Mouse (Mus musculus) neural tube, embryonic 12.5 days (tissue): ENCODE measurements at regions not wholly inside any gene's neighbourhood (a gene's known extent, or its start where the extent isn't known, plus 50 kb on each side); places are given as distances from the start of the nearest gene placed in this dataset.
"Not testable (repeated sequence)": the region's sequence is repeated elsewhere in the genome, so short reads cannot be mapped to it uniquely, and the experiment has no call there.

Source experiments
- ATAC-seq: fragments of 200-750 bp; cut with Nextera tagmentation; 2 replicates; pipeline ENCODE4 v1.8.0; 2017; ENCODE audit warnings: low read depth, mild to moderate bottlenecking, moderate TSS enrichment, moderate library complexity; ENCODE audit not compliant: low FRiP score
- H3K27ac ChIP-seq: fragments of 300-500 bp; sonication (generic); 2 replicates; pipeline ENCODE4 v1.5.1; 2016
- H3K27me3 ChIP-seq: fragments of 300-500 bp; sonication (generic); replicated peaks from 2 replicates; pipeline ENCODE4 v1.6.1; 2016; ENCODE audit warnings: mild to moderate bottlenecking
- H3K36me3 ChIP-seq: fragments of 300-500 bp; sonication (generic); 2 replicates; pipeline ENCODE4 v1.6.1; 2016; ENCODE audit warnings: mild to moderate bottlenecking
- H3K4me1 ChIP-seq: fragments of 300-500 bp; sonication (generic); 2 replicates; pipeline ENCODE4 v1.6.1; 2016
- H3K4me2 ChIP-seq: fragments of 300-500 bp; sonication (generic); replicated peaks from 2 replicates; pipeline ENCODE4 v1.6.1; 2016; ENCODE audit warnings: mild to moderate bottlenecking
- H3K4me3 ChIP-seq: fragments of 300-500 bp; sonication (generic); 2 replicates; pipeline ENCODE4 v1.5.1; 2016
- H3K9ac ChIP-seq: fragments of 300-500 bp; sonication (generic); 2 replicates; pipeline ENCODE4 v1.6.1; 2016; ENCODE audit warnings: mild to moderate bottlenecking
- H3K9me3 ChIP-seq: fragments of 300-500 bp; sonication (generic); 2 replicates; pipeline ENCODE4 v1.6.1; 2016; ENCODE audit warnings: mild to moderate bottlenecking
- WGBS: fragments of 180-500 bp; shearing (Covaris S2); methylation state at CpG from one replicate; pipeline ENCODE4 v1.1.7; 2016; 5-methylcytosine and 5-hydroxymethylcytosine counted together

GRCm38 (mm10) chr2:92809681-92810323 is 105.1 kb upstream of the Syt13 start:
- WGBS, result 85% methylated on average over 4 of the region's 4 CpGs

GRCm38 (mm10) chr2:92810956-92811355 is 103.9 kb upstream of the Syt13 start:
- not testable (repeated sequence) for H3K27me3 ChIP-seq, H3K4me3 ChIP-seq, H3K9me3 ChIP-seq, H3K4me2 ChIP-seq, H3K36me3 ChIP-seq, ATAC-seq, H3K9ac ChIP-seq, H3K27ac ChIP-seq
- 17% methylated on average over 6 of the region's 6 CpGs for WGBS
- H3K4me1 ChIP-seq, result peaks cover 17% of the 10 kb centered on the region

More at GRCm38 (mm10) chr2:92809681-92810323, 105.1 kb upstream of the Syt13 start:
- Histone ChIP-seq H3K27ac (no peak overlapping the region), H3K4me2 (no peak overlapping the region), H3K9ac (no peak overlapping the region), H3K9me3 (no peaks in the 10 kb centered on the region), H3K4me1 (peaks cover 17% of the 10 kb centered on the region), H3K27me3 (0 out of 2 replicates have a peak, but pooled peaks cover 6% of the 10 kb centered on the region), H3K36me3 (no peaks in the 10 kb centered on the region), H3K4me3 (no peak overlapping the region)
- no peak for ATAC-seq

GRCm38 (mm10) chr2:92813028-92813427 is 101.9 kb upstream of the Syt13 start:
- Histone ChIP-seq H3K27ac (no peak overlapping the region), H3K9ac (no peak overlapping the region), H3K27me3 (0 out of 2 replicates have a peak, but pooled peaks cover 6% of the 10 kb centered on the region), H3K4me3 (no peak overlapping the region), H3K4me1 (peaks cover 4% of the 10 kb centered on the region), H3K9me3 (no peaks in the 10 kb centered on the region), H3K4me2 (no peak overlapping the region), H3K36me3 (no peaks in the 10 kb centered on the region)
- WGBS, result 74% methylated on average over 11 of the region's 11 CpGs
- ATAC-seq, result no peak

GRCm38 (mm10) chr2:92819586-92819985 is 95.3 kb upstream of the Syt13 start:
- Histone ChIP-seq H3K4me3 (no peak overlapping the region), H3K4me2 (no peak overlapping the region), H3K36me3 (no peaks in the 10 kb centered on the region), H3K27me3 (no peaks in the 10 kb centered on the region), H3K27ac (no peak overlapping the region), H3K4me1 (0 out of 2 replicates have a peak, but pooled peaks cover under 1% of the 10 kb centered on the region), H3K9me3 (no peaks in the 10 kb centered on the region), H3K9ac (no peak overlapping the region)
- no peak for ATAC-seq
- 70% methylated on average over 6 of the region's 6 CpGs for WGBS

- H3K27ac ChIP-seq, result no peak overlapping the region
- ATAC-seq, result no peak
Observed at GRCm38 (mm10) chr2:92824325-92824724, 90.6 kb upstream of the Syt13 start.

GRCm38 (mm10) chr2:92825395-92825794 is 89.5 kb upstream of the Syt13 start:
- no peaks in the 10 kb centered on the region for H3K9me3 ChIP-seq
- WGBS, result 30% methylated on average over 6 of the region's 6 CpGs
- H3K4me3 ChIP-seq, result no peak overlapping the region
- no peak overlapping the region for H3K27ac ChIP-seq
- no peaks in the 10 kb centered on the region for H3K36me3 ChIP-seq
- H3K4me1 ChIP-seq, result peaks cover 10% of the 10 kb centered on the region
- no peaks in the 10 kb centered on the region for H3K27me3 ChIP-seq
- H3K4me2 ChIP-seq, result 0 out of 2 replicates have a peak overlapping the region, but pooled peaks have one; percentile 2
- ATAC-seq, result no peak
- H3K9ac ChIP-seq, result no peak overlapping the region

More at GRCm38 (mm10) chr2:92824325-92824724, 90.6 kb upstream of the Syt13 start:
- H3K4me1 ChIP-seq, result peaks cover 10% of the 10 kb centered on the region
- H3K36me3 ChIP-seq, result no peaks in the 10 kb centered on the region
- no peaks in the 10 kb centered on the region for H3K9me3 ChIP-seq
- H3K4me2 ChIP-seq, result no peak overlapping the region
- H3K27me3 ChIP-seq, result no peaks in the 10 kb centered on the region
- H3K9ac ChIP-seq, result no peak overlapping the region
- 91% methylated on average over 1 of the region's 1 CpGs for WGBS
- H3K4me3 ChIP-seq, result no peak overlapping the region

- Histone ChIP-seq H3K27ac (no peak overlapping the region), H3K4me1 (peaks cover 10% of the 10 kb centered on the region), H3K9me3 (no peaks in the 10 kb centered on the region), H3K27me3 (no peaks in the 10 kb centered on the region), H3K9ac (no peak overlapping the region), H3K4me3 (no peak overlapping the region), H3K4me2 (no peak overlapping the region), H3K36me3 (no peaks in the 10 kb centered on the region)
- WGBS, result 65% methylated on average over 2 of the region's 2 CpGs
- ATAC-seq, result no peak
Observed at GRCm38 (mm10) chr2:92830134-92830533, 84.8 kb upstream of the Syt13 start.

- H3K9me3 ChIP-seq, result no peaks in the 10 kb centered on the region
- no peaks in the 10 kb centered on the region for H3K36me3 ChIP-seq
- peaks cover 13% of the 10 kb centered on the region; the same call in 1 of the 2 replicates for H3K4me1 ChIP-seq
- ATAC-seq, result no peak
- H3K9ac ChIP-seq, result no peak overlapping the region
- no peak overlapping the region for H3K4me2 ChIP-seq
- no peak overlapping the region for H3K27ac ChIP-seq
- H3K4me3 ChIP-seq, result no peak overlapping the region
- no peaks in the 10 kb centered on the region for H3K27me3 ChIP-seq
- WGBS, result 74% methylated on average over 7 of the region's 7 CpGs
Observed at GRCm38 (mm10) chr2:92831784-92832183, 83.1 kb upstream of the Syt13 start.

GRCm38 (mm10) chr2:92836203-92836602 is 78.7 kb upstream of the Syt13 start:
- ATAC-seq, result no peak
- Histone ChIP-seq H3K27ac (no peak overlapping the region), H3K9me3 (no peaks in the 10 kb centered on the region), H3K4me2 (no peak overlapping the region), H3K4me1 (peaks cover 13% of the 10 kb centered on the region; the same call in 1 of the 2 replicates), H3K36me3 (no peaks in the 10 kb centered on the region), H3K27me3 (0 out of 2 replicates have a peak, but pooled peaks cover 2% of the 10 kb centered on the region), H3K9ac (no peak overlapping the region), H3K4me3 (no peak overlapping the region)
- WGBS, result 82% methylated on average over 4 of the region's 4 CpGs

- Histone ChIP-seq H3K4me3 (no peak overlapping the region), H3K27ac (no peak overlapping the region), H3K9me3 (no peaks in the 10 kb centered on the region), H3K27me3 (peaks cover 2% of the 10 kb centered on the region; the same call in 1 of the 2 replicates), H3K36me3 (no peaks in the 10 kb centered on the region), H3K4me2 (no peak overlapping the region), H3K4me1 (peaks cover 13% of the 10 kb centered on the region; the same call in 1 of the 2 replicates), H3K9ac (no peak overlapping the region)
- ATAC-seq, result no peak
- WGBS, result 92% methylated on average over 5 of the region's 5 CpGs
Observed at GRCm38 (mm10) chr2:92838012-92838411, 76.9 kb upstream of the Syt13 start.

GRCm38 (mm10) chr2:92840009-92840408 is 74.9 kb upstream of the Syt13 start:
- no peak for ATAC-seq
- no peak overlapping the region for H3K4me2 ChIP-seq
- H3K27ac ChIP-seq, result no peak overlapping the region
- H3K9me3 ChIP-seq, result no peaks in the 10 kb centered on the region
- H3K27me3 ChIP-seq, result peaks cover 2% of the 10 kb centered on the region; the same call in 1 of the 2 replicates
- no peaks in the 10 kb centered on the region for H3K36me3 ChIP-seq
- H3K4me3 ChIP-seq, result no peak overlapping the region
- H3K4me1 ChIP-seq, result peaks cover 18% of the 10 kb centered on the region
- H3K9ac ChIP-seq, result no peak overlapping the region
- WGBS, result 18% methylated on average over 4 of the region's 4 CpGs

- Histone ChIP-seq H3K9me3 (no peaks in the 10 kb centered on the region), H3K9ac (no peak overlapping the region)
- ATAC-seq, result no peak
Observed at GRCm38 (mm10) chr2:92841626-92842025, 73.3 kb upstream of the Syt13 start.

More at GRCm38 (mm10) chr2:92841626-92842025, 73.3 kb upstream of the Syt13 start:
- H3K27ac ChIP-seq, result no peak overlapping the region
- H3K27me3 ChIP-seq, result peaks cover 2% of the 10 kb centered on the region; the same call in 1 of the 2 replicates
- no peak overlapping the region for H3K4me3 ChIP-seq
- 41% methylated on average over 3 of the region's 3 CpGs for WGBS
- H3K4me2 ChIP-seq, result no peak overlapping the region
- peaks cover 17% of the 10 kb centered on the region for H3K4me1 ChIP-seq
- H3K36me3 ChIP-seq, result no peaks in the 10 kb centered on the region
